Mouse (Mus musculus) ovary, adult 18-20 months (tissue): ENCODE measurements around the gene Slc9a9.

Experiments used
- DNase-seq: peaks from one replicate; pipeline ENCODE4 v3.0.0; 2022; ENCODE audit warnings: low spot score, mixed read lengths

The Slc9a9 gene

GRCm38 (mm10) chr9:95157948-95158347 is 488.2 kb downstream of the Slc9a9 start:
- no peak for DNase-seq

- DNase-seq, result no peak
Measured at GRCm38 (mm10) chr9:95158916-95159315, 489.2 kb downstream of the Slc9a9 start.

- no peak for DNase-seq
Measured at GRCm38 (mm10) chr9:95160575-95161300, 491.0 kb downstream of the Slc9a9 start.

GRCm38 (mm10) chr9:95161699-95162098 is 492.0 kb downstream of the Slc9a9 start:
- DNase-seq, result no peak

DNA sequence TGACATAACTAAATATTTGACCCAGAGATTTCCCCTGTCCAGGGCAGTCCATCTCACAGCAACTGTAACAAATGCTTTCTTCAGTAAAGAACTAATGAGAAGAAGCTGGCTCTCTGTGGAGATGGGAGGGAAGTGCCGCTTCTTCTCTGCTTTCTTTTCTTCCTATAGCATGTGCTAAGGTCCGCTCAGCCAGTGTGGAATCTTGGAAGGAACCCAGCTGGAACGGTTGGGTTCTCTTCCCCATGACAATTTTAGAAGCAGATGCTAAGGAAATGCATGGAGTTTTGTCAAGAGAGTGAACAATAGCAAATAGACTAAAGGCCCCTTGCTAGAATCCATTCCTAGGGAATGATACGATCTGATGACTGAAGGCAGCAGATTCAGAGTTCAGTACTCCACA is 496.5 kb downstream of the Slc9a9 start:
- no peak for DNase-seq

DNA sequence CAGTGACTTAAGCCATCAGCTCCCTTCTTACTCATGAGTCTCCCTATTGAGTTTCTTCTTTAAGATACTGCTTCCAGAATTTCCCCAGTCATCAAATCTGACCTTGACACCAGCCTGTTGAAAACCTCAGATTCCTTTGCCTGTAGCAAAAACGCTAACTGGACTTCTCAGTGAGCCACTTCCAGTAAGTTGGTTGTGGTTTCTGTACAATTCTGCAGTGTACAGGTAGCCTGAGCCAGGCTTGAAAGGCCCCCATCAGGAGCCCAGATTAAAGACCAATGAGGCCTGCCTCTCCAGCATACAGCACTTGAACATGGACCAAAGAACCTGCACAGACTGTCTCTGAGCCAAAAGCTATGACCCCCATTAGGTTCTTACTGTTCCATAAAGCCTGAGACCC is 498.1 kb downstream of the Slc9a9 start:
- DNase-seq, result no peak

DNA sequence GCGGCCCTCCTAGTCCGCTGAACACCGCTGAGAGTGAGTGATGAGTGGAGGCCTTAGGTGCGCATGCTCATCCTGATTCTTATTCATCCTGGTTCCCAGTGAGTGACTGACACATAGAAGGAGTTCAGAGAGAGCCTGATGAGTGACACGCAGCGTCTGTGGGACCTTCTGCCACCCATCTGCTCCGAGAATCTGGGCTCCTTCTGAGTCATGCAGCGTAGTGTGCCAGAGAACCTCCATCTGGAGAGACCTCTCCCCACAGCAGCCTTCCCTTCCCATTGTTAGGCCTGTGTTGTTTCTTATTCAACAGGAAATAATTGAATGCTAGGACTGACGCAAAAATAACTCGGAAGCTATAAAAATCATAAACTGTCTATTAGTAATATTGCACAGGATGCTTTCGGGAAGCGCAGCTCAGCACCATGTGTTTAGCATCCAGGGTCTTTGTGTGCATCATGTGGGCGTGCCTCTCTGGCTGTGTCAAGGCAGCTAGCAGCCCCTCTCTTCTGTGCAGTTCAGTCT is 498.8 kb downstream of the Slc9a9 start:
- DNase-seq, result no peak

- no peak for DNase-seq
Measured at GRCm38 (mm10) chr9:95178170-95178569, 508.5 kb downstream of the Slc9a9 start.

GRCm38 (mm10) chr9:95180005-95180404 is 510.3 kb downstream of the Slc9a9 start:
- no peak for DNase-seq

DNA sequence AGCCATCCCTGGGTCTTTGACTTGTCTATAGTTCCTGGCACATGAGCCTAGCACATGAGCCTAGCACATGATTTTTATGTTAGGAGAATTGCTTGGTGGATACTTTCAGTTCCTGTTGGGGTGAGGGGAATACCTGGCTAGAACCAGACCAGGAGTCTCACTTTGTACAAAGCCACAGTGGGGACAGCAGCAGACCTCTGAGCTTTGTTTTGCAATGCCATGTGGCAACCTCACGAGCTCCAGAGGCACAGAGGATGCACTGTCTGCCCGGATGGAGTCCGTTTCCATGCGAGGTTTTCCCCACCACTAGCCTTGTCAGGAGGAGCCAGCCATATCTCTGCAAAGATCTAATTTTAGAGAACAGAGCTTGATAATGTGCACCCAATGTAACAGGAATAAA is 510.9 kb downstream of the Slc9a9 start:
- no peak for DNase-seq

GRCm38 (mm10) chr9:95181241-95182043 is 511.7 kb downstream of the Slc9a9 start:
- no peak for DNase-seq

GRCm38 (mm10) chr9:95182272-95182671 is 512.6 kb downstream of the Slc9a9 start:
- DNase-seq, result no peak

DNA sequence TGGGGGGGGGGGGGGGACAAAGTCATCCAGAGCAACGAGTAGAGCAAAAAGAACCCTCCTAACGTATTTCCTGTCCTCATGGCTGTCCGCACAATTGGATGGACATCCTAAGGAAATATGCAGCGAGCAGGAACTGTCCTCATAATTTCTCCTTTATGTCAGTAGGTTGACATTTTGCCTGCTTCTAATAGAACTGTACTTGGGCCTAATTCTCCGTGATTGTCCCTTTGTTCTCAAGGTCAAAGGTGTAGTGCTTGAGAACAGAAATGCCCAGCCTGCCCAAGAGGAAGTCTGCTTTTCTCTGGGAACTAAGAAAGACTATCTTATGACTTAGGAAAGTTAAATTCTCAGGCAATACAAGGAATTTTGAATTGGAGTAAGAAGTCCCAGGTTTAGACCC is 514.7 kb downstream of the Slc9a9 start:
- DNase-seq, result no peak

- no peak for DNase-seq
Measured at GRCm38 (mm10) chr9:95185840-95186239, 516.1 kb downstream of the Slc9a9 start.

- no peak for DNase-seq
Measured at GRCm38 (mm10) chr9:95186386-95187289, 516.9 kb downstream of the Slc9a9 start.

- peak; percentile 27 for DNase-seq
Measured at GRCm38 (mm10) chr9:95188362-95189217, 518.9 kb downstream of the Slc9a9 start.

GRCm38 (mm10) chr9:95189218-95189605 is 519.5 kb downstream of the Slc9a9 start:
- no peak for DNase-seq

GRCm38 (mm10) chr9:95191442-95191841 is 521.7 kb downstream of the Slc9a9 start:
- DNase-seq, result no peak

GRCm38 (mm10) chr9:95192901-95193532 is 523.3 kb downstream of the Slc9a9 start:
- DNase-seq, result no peak

DNA sequence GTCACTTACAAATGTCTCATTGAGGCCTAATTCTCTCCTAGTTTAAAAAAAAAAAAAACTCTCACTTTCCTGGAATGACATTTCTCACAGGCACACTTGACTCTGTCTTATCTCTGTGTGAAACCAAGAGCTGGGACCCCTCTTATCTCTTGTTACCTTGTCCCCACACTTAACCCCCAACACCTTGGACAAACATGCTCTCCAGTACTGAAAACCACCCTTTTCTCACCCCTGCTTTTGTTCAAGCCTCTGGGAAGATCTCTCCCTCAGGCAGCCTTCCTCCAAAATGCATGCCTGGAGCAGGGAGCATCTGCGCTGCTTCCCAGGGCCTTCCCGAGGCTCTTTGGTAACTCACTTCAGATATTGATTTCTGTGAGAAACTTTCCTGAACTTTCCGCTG is 524.0 kb downstream of the Slc9a9 start:
- DNase-seq, result no peak

- no peak for DNase-seq
Measured at GRCm38 (mm10) chr9:95194158-95194557, 524.4 kb downstream of the Slc9a9 start.
